Mouse (Mus musculus): ENCODE data around the gene Tmem259.

DNA sequence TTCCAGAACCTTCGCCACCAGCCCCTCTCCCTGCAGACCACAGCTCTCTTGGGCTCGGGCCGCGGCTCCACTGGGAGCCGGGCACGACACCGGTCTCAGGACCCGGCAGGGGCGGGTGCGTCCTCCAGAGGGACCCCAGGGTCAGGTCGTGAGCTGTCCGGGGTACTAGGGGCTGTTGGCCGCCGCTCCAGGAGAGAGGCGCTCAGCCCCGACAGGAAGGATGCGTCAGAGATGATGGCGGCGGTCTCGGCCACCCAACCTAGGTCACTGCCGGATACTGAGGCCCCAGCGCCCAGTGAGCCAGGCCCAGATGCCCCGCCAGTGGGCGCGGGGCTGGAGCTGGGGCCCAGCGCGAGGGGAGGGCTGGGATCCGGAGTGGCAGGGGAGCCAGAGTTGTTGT lies 6.8 kb downstream of the Tmem259 start:
- TF ChIP-seq CTCF (IDR thresholded peaks at IDR 0.05; ENCODE audit: low read depth) = no peak
- no peak for TF ChIP-seq EP300 (IDR thresholded peaks at IDR 0.05; ENCODE audit: low read depth)
